Mouse (Mus musculus) neural tube, embryonic 12.5 days (tissue): ENCODE data around the gene Grk2. TPM values are rescaled to one million over a fixed set of nuclear protein-coding genes. Genes with fewer than 3 reads are reported as not detected.
"Not testable (repeated sequence)": the region's sequence is repeated elsewhere in the genome, so short reads cannot be mapped to it uniquely, and the experiment has no call there.

ENCODE experiments used
- ATAC-seq: fragments of 200-750 bp; cut with Nextera tagmentation; 2 replicates; pipeline ENCODE4 v1.8.0; 2017; ENCODE audit warnings: low read depth, mild to moderate bottlenecking, moderate TSS enrichment, moderate library complexity; ENCODE audit not compliant: low FRiP score
- H3K27ac ChIP-seq: fragments of 300-500 bp; sonication (generic); 2 replicates; pipeline ENCODE4 v1.5.1; 2016
- H3K27me3 ChIP-seq: fragments of 300-500 bp; sonication (generic); replicated peaks from 2 replicates; pipeline ENCODE4 v1.6.1; 2016; ENCODE audit warnings: mild to moderate bottlenecking
- H3K36me3 ChIP-seq: fragments of 300-500 bp; sonication (generic); 2 replicates; pipeline ENCODE4 v1.6.1; 2016; ENCODE audit warnings: mild to moderate bottlenecking
- H3K4me1 ChIP-seq: fragments of 300-500 bp; sonication (generic); 2 replicates; pipeline ENCODE4 v1.6.1; 2016
- H3K4me2 ChIP-seq: fragments of 300-500 bp; sonication (generic); replicated peaks from 2 replicates; pipeline ENCODE4 v1.6.1; 2016; ENCODE audit warnings: mild to moderate bottlenecking
- H3K4me3 ChIP-seq: fragments of 300-500 bp; sonication (generic); 2 replicates; pipeline ENCODE4 v1.5.1; 2016
- H3K9ac ChIP-seq: fragments of 300-500 bp; sonication (generic); 2 replicates; pipeline ENCODE4 v1.6.1; 2016; ENCODE audit warnings: mild to moderate bottlenecking
- H3K9me3 ChIP-seq: fragments of 300-500 bp; sonication (generic); 2 replicates; pipeline ENCODE4 v1.6.1; 2016; ENCODE audit warnings: mild to moderate bottlenecking
- WGBS: fragments of 180-500 bp; shearing (Covaris S2); methylation state at CpG from one replicate; pipeline ENCODE4 v1.1.7; 2016; 5-methylcytosine and 5-hydroxymethylcytosine counted together
- polyA plus RNA-seq: library from polyadenylated mRNA; unstranded; fragments of >200 nt; fragmentation: Nextera tagmentation; extraction: Ambion mirVana; gene quantifications from 2 replicates; pipeline ENCODE4 v1.2.1, GENCODE M21; 2016

The Grk2 gene
- polyA plus RNA-seq, 1 experiment from 2014 or later = 21.2 TPM

GRCm38 (mm10) chr19:4261038-4261698 lies 44.9 kb downstream of the Grk2 start:
- no peaks in the 10 kb centered on the region for H3K36me3 ChIP-seq
- H3K9ac ChIP-seq = no peak overlapping the region
- H3K27me3 ChIP-seq = no peaks in the 10 kb centered on the region
- H3K9me3 ChIP-seq = no peaks in the 10 kb centered on the region
- no peak overlapping the region for H3K4me3 ChIP-seq
- ATAC-seq = no peak
- H3K4me1 ChIP-seq = no peaks in the 10 kb centered on the region; the same call in 1 of the 2 replicates
- H3K4me2 ChIP-seq = no peak overlapping the region
- no peak overlapping the region for H3K27ac ChIP-seq
- WGBS = 66% methylated on average over 8 of the region's 8 CpGs

- 23% methylated on average over 12 of the region's 12 CpGs for WGBS
- Histone ChIP-seq H3K36me3 (no peaks in the 10 kb centered on the region), H3K27me3 (no peaks in the 10 kb centered on the region), H3K4me3 (peak overlapping the region; percentile 52; the same call in 1 of the 2 replicates), H3K4me2 (peak overlapping the region; percentile 79), H3K4me1 (no peaks in the 10 kb centered on the region; the same call in 1 of the 2 replicates), H3K27ac (no peak overlapping the region), H3K9ac (peak overlapping the region; percentile 53), H3K9me3 (no peaks in the 10 kb centered on the region)
- peak; percentile 46 for ATAC-seq
These were observed 48.1 kb downstream of the Grk2 start for GRCm38 (mm10) chr19:4257897-4258252.

GRCm38 (mm10) chr19:4257216-4257896 lies 48.7 kb downstream of the Grk2 start:
- H3K27me3 ChIP-seq = no peaks in the 10 kb centered on the region
- peak overlapping the region; percentile 60 for H3K9ac ChIP-seq
- H3K36me3 ChIP-seq = no peaks in the 10 kb centered on the region
- H3K4me1 ChIP-seq = no peaks in the 10 kb centered on the region; the same call in 1 of the 2 replicates
- peak overlapping the region; percentile 79 for H3K4me2 ChIP-seq
- H3K9me3 ChIP-seq = no peaks in the 10 kb centered on the region
- peak; percentile 93 for ATAC-seq
- no peak overlapping the region for H3K27ac ChIP-seq
- WGBS = under 1% methylated on average over 41 of the region's 41 CpGs
- peak overlapping the region; percentile 52 for H3K4me3 ChIP-seq

GRCm38 (mm10) chr19:4255583-4256162 lies 50.3 kb downstream of the Grk2 start:
- Histone ChIP-seq H3K27ac (no peak overlapping the region), H3K4me1 (no peaks in the 10 kb centered on the region), H3K9me3 (no peaks in the 10 kb centered on the region), H3K4me3 (no peak overlapping the region), H3K27me3 (no peaks in the 10 kb centered on the region), H3K36me3 (no peaks in the 10 kb centered on the region), H3K9ac (no peak overlapping the region), H3K4me2 (no peak overlapping the region)
- no peak for ATAC-seq
- WGBS = 71% methylated on average over 11 of the region's 11 CpGs

GRCm38 (mm10) chr19:4254230-4254629 lies 51.8 kb downstream of the Grk2 start:
- WGBS = 89% methylated on average over 7 of the region's 7 CpGs
- H3K4me2 ChIP-seq = no peak overlapping the region
- no peak for ATAC-seq

GRCm38 (mm10) chr19:4248683-4249082 lies 57.3 kb downstream of the Grk2 start:
- H3K9ac ChIP-seq, H3K27ac ChIP-seq, H3K4me1 ChIP-seq, H3K27me3 ChIP-seq, H3K9me3 ChIP-seq, ATAC-seq, H3K4me3 ChIP-seq, H3K36me3 ChIP-seq, H3K4me2 ChIP-seq: not testable (repeated sequence)
- 73% methylated on average over 1 of the region's 1 CpGs for WGBS

More at GRCm38 (mm10) chr19:4254230-4254629, 51.8 kb downstream of the Grk2 start:
- Histone ChIP-seq H3K9me3 (no peaks in the 10 kb centered on the region), H3K4me1 (no peaks in the 10 kb centered on the region), H3K36me3 (no peaks in the 10 kb centered on the region), H3K4me3 (no peak overlapping the region), H3K9ac (no peak overlapping the region), H3K27me3 (no peaks in the 10 kb centered on the region), H3K27ac (no peak overlapping the region)

- WGBS = 58% methylated on average over 1 of the region's 1 CpGs
- Histone ChIP-seq H3K9ac (no peak overlapping the region), H3K4me3 (no peak overlapping the region), H3K36me3 (no peaks in the 10 kb centered on the region), H3K4me2 (no peak overlapping the region), H3K27me3 (no peaks in the 10 kb centered on the region), H3K4me1 (no peaks in the 10 kb centered on the region), H3K27ac (no peak overlapping the region), H3K9me3 (no peaks in the 10 kb centered on the region)
- no peak for ATAC-seq
These were observed 59.0 kb downstream of the Grk2 start for GRCm38 (mm10) chr19:4247010-4247409.

- Histone ChIP-seq H3K27ac (no peak overlapping the region), H3K9ac (no peak overlapping the region), H3K9me3 (no peaks in the 10 kb centered on the region), H3K36me3 (no peaks in the 10 kb centered on the region), H3K4me1 (no peaks in the 10 kb centered on the region), H3K4me2 (no peak overlapping the region), H3K27me3 (no peaks in the 10 kb centered on the region), H3K4me3 (no peak overlapping the region)
- no peak for ATAC-seq
- WGBS = 77% methylated on average over 6 of the region's 6 CpGs
These were observed 61.2 kb downstream of the Grk2 start for GRCm38 (mm10) chr19:4244775-4245174.

- Histone ChIP-seq H3K9me3 (no peaks in the 10 kb centered on the region), H3K36me3 (no peaks in the 10 kb centered on the region), H3K4me3 (no peak overlapping the region), H3K4me1 (no peaks in the 10 kb centered on the region), H3K27me3 (0 out of 2 replicates have a peak, but pooled peaks cover 3% of the 10 kb centered on the region), H3K27ac (no peak overlapping the region), H3K9ac (no peak overlapping the region), H3K4me2 (no peak overlapping the region)
- 70% methylated on average over 3 of the region's 3 CpGs for WGBS
- ATAC-seq = no peak
These were observed 63.6 kb downstream of the Grk2 start for GRCm38 (mm10) chr19:4242416-4242815.

- Histone ChIP-seq H3K4me3 (no peak overlapping the region), H3K9ac (no peak overlapping the region), H3K4me1 (no peaks in the 10 kb centered on the region), H3K36me3 (no peaks in the 10 kb centered on the region), H3K9me3 (no peaks in the 10 kb centered on the region), H3K27ac (no peak overlapping the region), H3K27me3 (0 out of 2 replicates have a peak, but pooled peaks cover 3% of the 10 kb centered on the region), H3K4me2 (no peak overlapping the region)
- WGBS = 65% methylated on average over 8 of the region's 8 CpGs
- no peak for ATAC-seq
These were observed 65.8 kb downstream of the Grk2 start for GRCm38 (mm10) chr19:4240247-4240668.
